Mouse (Mus musculus): Measurements from ENCODE around the gene Gtpbp10.

Gene Gtpbp10

DNA sequence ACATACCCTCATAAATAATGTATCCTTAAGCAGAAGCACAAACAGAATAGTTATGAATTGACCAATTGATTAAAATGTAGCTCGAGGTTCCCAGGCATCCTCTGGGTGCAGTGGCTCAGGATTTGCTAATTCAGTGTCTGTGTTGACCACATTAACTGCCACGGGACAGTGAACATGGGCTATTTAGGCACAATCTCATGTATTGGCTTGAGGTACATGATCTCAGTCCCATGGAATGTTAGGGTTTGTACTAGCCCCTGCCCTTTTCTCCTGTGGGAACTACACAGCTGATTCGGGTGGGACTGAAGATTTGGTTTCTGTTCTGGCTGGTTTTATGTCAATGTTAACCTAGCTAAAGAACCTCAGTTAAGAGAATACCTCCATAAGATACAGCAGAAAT is 62.9 kb downstream of the Gtpbp10 start:
- DNase-seq (ENCODE audit: low spot score), result no peak

DNA sequence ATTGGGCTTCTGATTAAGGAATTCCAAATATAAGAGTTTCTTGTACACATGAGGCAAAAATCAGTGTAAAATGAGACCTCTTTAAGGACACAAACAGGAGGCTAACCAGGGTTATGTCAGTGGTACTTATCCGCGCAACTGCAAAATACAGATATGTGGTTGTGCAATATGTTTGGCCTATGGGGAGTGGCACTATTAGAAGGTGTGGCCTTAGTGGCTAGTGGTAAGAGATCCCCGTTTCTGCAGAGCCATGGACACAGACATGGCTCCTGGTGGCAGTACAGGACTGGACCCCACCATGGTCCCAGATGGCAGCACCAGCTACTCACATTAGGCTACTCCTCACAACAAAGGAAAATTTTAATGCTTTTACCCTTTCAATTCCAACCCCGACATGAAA is 64.3 kb downstream of the Gtpbp10 start:
- no peak for DNase-seq (ENCODE audit: low spot score)

DNA sequence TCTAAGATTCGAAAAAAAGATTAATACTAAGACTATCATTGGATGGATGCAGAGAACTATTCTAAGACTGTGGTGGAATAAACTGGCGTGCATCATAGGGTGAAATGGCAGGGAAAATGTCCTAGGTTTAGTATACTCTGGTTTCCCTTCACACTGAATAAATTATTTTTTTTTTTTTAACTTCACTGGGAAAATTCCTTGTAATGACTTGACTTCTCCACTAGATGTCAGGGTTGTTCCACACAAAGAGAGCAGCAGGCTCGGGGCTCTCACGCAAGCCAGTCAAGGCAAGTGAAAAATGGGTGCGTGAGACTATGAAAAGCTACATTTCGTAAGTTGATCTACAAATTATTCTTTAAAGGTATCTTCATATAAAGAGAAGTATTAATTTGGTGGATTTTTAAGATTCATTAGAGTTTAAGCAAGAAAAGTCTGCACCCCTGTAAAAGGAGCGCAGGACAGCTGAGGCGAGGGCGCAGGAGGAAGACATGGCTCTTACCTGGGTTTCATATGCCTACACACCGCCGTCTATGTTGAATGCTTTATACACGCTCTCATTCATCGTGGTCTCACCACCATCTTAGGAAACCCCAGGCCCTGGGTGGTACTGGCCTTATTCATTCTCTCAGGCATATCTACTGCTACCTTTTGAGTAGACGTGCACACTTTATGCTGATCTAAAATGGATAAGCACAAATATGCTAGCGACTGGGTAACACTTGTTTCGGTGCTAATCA is 64.9 kb downstream of the Gtpbp10 start:
- DNase-seq (ENCODE audit: low spot score), result peak; percentile 26

DNA sequence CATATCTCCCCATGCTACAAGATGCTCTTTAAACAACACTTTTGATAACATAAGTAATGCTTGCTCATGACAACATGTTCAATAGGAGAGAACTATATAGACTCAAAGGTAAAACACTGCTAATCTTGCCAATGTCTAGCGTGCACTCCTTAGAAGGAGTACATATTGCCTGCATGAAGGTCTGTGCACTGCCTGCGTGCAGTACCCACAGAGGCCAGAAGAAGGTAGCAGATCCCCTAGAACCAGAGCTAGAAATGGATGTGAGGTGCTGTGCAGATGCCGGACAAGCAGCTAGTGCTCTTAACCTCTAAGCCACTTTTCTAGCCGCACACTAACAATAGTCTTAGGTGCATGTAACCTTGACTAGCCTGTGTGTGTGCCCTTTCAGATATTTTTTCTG is 67.2 kb downstream of the Gtpbp10 start:
- no peak for DNase-seq (ENCODE audit: low spot score)
